Mouse (Mus musculus): Measurements from ENCODE around the gene Adcy9. TPM values are rescaled to one million over a fixed set of nuclear protein-coding genes. Genes with fewer than 3 reads are reported as not detected.

Adcy9 gene
- polyA plus RNA-seq, 1 experiment from 2014 or later: 1.5 TPM

DNA sequence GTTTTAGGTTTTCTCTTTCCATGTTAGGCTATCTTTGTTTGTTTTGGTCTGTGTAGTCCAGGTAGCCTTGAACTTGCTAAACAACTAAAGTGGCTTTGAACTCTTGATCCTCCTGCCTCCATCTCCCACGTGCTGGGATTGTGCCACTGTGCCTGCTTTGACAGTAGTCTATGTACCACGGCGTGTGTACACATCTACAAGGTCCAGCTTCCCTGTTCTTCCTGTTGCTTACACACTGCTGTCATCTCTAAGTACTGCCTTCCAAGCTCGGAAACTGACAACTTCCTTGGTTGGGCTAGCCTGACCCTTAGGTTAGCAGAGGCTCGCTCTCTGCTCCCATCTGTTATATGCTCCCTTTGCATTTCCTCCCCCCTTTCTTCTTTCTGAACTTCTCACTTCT lies 116.7 kb downstream of the Adcy9 start:
- Histone ChIP-seq H3K4me1 (ENCODE audit: control insufficient read depth, insufficient read depth, low read length) (no peaks in the 10 kb centered on the region), H3K27ac (ENCODE audit: low read length) (no peak overlapping the region), H3K4me3 (replicated peaks; ENCODE audit: low read length) (no peak overlapping the region), H3K27me3 (ENCODE audit: control insufficient read depth, insufficient read depth, low read length) (no peaks in the 10 kb centered on the region), H3K36me3 (ENCODE audit: control insufficient read depth, insufficient read depth, low read length) (no peaks in the 10 kb centered on the region), H3K9ac (ENCODE audit: low read length) (no peak overlapping the region), H3K9me3 (replicated peaks; ENCODE audit: control insufficient read depth, low read length) (no peaks in the 10 kb centered on the region), H3K4me2 (ENCODE audit: low read depth, low read length) (no peak overlapping the region)
- 66% methylated on average over 5 of the region's 5 CpGs for WGBS
- no peak for ATAC-seq (ENCODE audit: insufficient read depth, low FRiP score)

DNA sequence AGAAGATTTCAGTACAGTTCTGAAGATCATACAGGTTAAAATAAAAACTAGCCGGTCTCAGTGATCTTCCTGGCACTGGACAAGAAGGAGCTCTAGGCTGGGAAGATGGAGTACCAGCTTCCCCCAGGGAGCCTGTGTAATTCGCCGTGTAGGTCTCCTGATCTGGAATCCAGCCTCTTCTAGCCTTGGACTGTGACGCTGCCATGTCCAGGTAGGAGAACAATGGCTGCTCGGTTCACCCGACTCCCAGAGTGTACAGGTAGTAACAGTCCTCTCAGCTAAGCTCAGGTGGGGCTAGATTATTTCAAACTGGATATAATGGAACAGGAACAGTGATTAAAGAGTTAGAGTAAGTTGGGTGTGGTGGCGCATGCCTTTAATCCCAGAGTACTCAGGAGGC lies 120.0 kb downstream of the Adcy9 start:
- Histone ChIP-seq H3K4me1 (ENCODE audit: control insufficient read depth, insufficient read depth, low read length) (no peaks in the 10 kb centered on the region), H3K27me3 (ENCODE audit: control insufficient read depth, insufficient read depth, low read length) (no peaks in the 10 kb centered on the region), H3K4me2 (ENCODE audit: low read depth, low read length) (no peak overlapping the region), H3K36me3 (ENCODE audit: control insufficient read depth, insufficient read depth, low read length) (no peaks in the 10 kb centered on the region), H3K9ac (ENCODE audit: low read length) (no peak overlapping the region), H3K9me3 (replicated peaks; ENCODE audit: control insufficient read depth, low read length) (no peaks in the 10 kb centered on the region), H3K4me3 (replicated peaks; ENCODE audit: low read length) (no peak overlapping the region), H3K27ac (ENCODE audit: low read length) (no peak overlapping the region)
- no peak for ATAC-seq (ENCODE audit: insufficient read depth, low FRiP score)
- 92% methylated on average over 7 of the region's 7 CpGs for WGBS

DNA sequence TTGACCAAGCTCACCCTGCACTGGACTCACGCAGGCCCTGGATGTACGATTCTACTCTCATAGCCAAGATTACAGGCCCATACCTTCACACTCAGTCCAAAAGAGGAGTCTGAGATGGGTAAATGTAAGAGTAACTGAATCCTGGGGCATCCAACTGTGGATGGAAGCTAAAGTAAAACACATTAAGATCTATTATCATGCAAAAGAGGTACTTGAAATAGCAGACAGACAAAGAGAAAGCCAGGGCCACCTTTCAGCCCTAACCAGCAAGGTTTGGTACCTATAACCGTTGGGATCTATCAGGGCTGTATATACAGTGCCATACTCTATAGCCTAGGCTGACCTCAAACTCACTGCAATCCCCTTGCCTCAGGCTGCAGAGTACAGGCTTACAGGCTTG lies 127.0 kb downstream of the Adcy9 start:
- Histone ChIP-seq H3K4me2 (ENCODE audit: low read depth, low read length) (no peak overlapping the region), H3K27me3 (ENCODE audit: control insufficient read depth, insufficient read depth, low read length) (no peaks in the 10 kb centered on the region), H3K36me3 (ENCODE audit: control insufficient read depth, insufficient read depth, low read length) (no peaks in the 10 kb centered on the region), H3K4me1 (ENCODE audit: control insufficient read depth, insufficient read depth, low read length) (no peaks in the 10 kb centered on the region), H3K27ac (ENCODE audit: low read length) (no peak overlapping the region), H3K9ac (ENCODE audit: low read length) (no peak overlapping the region), H3K9me3 (replicated peaks; ENCODE audit: control insufficient read depth, low read length) (no peaks in the 10 kb centered on the region), H3K4me3 (replicated peaks; ENCODE audit: low read length) (no peak overlapping the region)
- 89% methylated on average over 3 of the region's 3 CpGs for WGBS
- ATAC-seq (ENCODE audit: insufficient read depth, low FRiP score): no peak

DNA sequence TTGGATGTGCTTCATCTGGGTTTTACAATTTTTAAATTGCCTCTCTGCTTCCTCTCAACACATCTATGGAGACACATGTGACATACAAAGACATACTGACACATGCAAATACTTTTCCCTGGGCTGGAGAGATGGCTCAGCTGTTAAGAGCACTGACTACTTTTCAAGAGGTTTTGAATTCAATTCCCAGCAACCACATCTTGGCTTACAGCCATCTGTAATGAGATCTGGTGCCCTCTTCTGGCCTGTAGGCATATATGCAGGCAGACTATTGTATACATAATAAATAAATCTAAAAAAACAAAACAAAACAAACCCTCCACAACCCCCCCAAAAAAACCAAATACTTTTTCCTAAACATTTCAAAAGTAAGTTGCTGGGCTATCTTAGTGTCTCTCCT lies 130.8 kb downstream of the Adcy9 start:
- no peak overlapping the region for H3K9ac ChIP-seq (ENCODE audit: low read length)

DNA sequence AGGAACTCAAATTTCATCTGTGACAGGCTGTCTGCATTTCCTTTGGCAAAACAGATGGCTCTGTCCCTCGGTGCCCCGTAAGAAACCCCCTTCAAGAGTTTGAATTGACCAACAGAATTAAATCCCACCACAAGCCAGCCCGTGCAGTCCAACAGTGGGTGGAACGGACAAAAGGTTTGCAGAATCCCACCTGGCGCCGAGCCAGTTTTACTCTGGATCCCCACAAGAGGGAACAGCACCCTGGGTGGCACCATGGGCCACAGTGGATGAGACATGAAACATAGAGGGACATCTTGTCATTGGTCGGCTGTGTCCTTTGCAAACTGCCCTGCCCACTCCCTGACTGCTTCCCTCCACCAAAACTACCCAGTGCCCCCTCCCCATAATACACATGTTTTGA lies 133.7 kb downstream of the Adcy9 start:
- H3K9me3 ChIP-seq (replicated peaks; ENCODE audit: control insufficient read depth, low read length): no peaks in the 10 kb centered on the region
- no peak overlapping the region for H3K4me2 ChIP-seq (ENCODE audit: low read depth, low read length)
- no peak overlapping the region for H3K4me3 ChIP-seq (replicated peaks; ENCODE audit: low read length)
- no peak for ATAC-seq (ENCODE audit: insufficient read depth, low FRiP score)
- 84% methylated on average over 7 of the region's 7 CpGs for WGBS
- no peak overlapping the region for H3K27ac ChIP-seq (ENCODE audit: low read length)
- H3K4me1 ChIP-seq (ENCODE audit: control insufficient read depth, insufficient read depth, low read length): no peaks in the 10 kb centered on the region
- H3K36me3 ChIP-seq (ENCODE audit: control insufficient read depth, insufficient read depth, low read length): no peaks in the 10 kb centered on the region
- no peak overlapping the region for H3K9ac ChIP-seq (ENCODE audit: low read length)
- H3K27me3 ChIP-seq (ENCODE audit: control insufficient read depth, insufficient read depth, low read length): no peaks in the 10 kb centered on the region

More for the DNA sequence above, 130.8 kb downstream of the Adcy9 start:
- no peak overlapping the region for H3K4me2 ChIP-seq (ENCODE audit: low read depth, low read length)
- ATAC-seq (ENCODE audit: insufficient read depth, low FRiP score): no peak
- H3K27me3 ChIP-seq (ENCODE audit: control insufficient read depth, insufficient read depth, low read length): no peaks in the 10 kb centered on the region
- H3K9me3 ChIP-seq (replicated peaks; ENCODE audit: control insufficient read depth, low read length): no peaks in the 10 kb centered on the region
- H3K36me3 ChIP-seq (ENCODE audit: control insufficient read depth, insufficient read depth, low read length): no peaks in the 10 kb centered on the region
- no peaks in the 10 kb centered on the region for H3K4me1 ChIP-seq (ENCODE audit: control insufficient read depth, insufficient read depth, low read length)
- H3K4me3 ChIP-seq (replicated peaks; ENCODE audit: low read length): no peak overlapping the region
- no peak overlapping the region for H3K27ac ChIP-seq (ENCODE audit: low read length)

DNA sequence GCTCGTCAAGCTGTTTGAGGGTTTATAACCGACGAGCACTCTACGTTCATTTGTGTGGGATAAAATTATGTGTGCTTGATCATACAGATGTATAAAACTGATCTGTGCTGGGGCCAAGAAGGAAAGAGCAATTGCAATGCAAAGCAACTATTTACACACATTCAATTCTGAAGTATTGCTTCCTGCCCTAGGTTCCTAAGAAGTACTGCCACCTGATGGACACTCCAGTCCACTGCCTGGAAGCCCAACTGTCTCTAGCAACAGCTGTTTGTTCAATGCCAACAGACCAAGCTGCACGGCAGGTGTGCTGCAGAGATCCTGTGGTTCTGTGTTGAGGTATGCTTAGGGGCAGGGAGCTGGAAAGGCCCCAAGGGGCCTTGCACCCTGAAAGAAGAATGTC lies 135.0 kb downstream of the Adcy9 start:
- no peak for ATAC-seq (ENCODE audit: insufficient read depth, low FRiP score)
- Histone ChIP-seq H3K36me3 (ENCODE audit: control insufficient read depth, insufficient read depth, low read length) (no peaks in the 10 kb centered on the region), H3K4me3 (replicated peaks; ENCODE audit: low read length) (no peak overlapping the region), H3K4me1 (ENCODE audit: control insufficient read depth, insufficient read depth, low read length) (no peaks in the 10 kb centered on the region), H3K9ac (ENCODE audit: low read length) (no peak overlapping the region), H3K27me3 (ENCODE audit: control insufficient read depth, insufficient read depth, low read length) (no peaks in the 10 kb centered on the region), H3K9me3 (replicated peaks; ENCODE audit: control insufficient read depth, low read length) (no peaks in the 10 kb centered on the region), H3K4me2 (ENCODE audit: low read depth, low read length) (no peak overlapping the region), H3K27ac (ENCODE audit: low read length) (no peak overlapping the region)
- WGBS: 51% methylated on average over 5 of the region's 5 CpGs

DNA sequence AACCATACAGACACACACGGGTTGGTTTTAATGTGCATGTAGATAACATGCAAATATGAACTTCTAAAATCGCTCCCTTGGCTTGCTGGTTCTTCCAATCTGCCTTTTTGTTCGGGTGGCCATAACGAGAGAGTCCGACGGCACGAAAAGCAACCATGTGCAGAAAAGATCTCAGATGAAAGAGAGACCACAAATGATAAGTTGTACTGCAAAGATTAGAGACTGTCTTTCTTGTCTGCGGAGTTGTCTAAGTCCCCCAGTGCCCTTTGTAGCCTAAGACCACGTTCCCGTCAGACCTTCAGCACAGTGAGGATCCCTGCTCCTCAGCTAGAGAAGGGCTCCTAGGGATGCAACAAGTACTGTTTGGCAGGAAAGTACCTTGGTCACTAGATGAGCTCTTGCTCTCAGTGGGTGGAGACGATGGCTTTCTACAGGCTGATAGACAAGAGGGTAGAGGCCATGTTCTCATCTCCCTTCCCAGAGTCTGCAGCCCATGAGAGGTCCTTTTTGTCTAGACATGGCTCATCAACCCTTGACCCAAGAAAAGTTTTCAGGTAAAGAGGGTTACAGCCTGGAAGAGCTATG lies 136.9 kb downstream of the Adcy9 start:
- no peaks in the 10 kb centered on the region for H3K9me3 ChIP-seq (replicated peaks; ENCODE audit: control insufficient read depth, low read length)
- no peaks in the 10 kb centered on the region for H3K27me3 ChIP-seq (ENCODE audit: control insufficient read depth, insufficient read depth, low read length)
- no peak overlapping the region for H3K4me2 ChIP-seq (ENCODE audit: low read depth, low read length)
- 88% methylated on average over 11 of the region's 11 CpGs for WGBS
- H3K9ac ChIP-seq (ENCODE audit: low read length): no peak overlapping the region
- H3K4me3 ChIP-seq (replicated peaks; ENCODE audit: low read length): no peak overlapping the region
- no peaks in the 10 kb centered on the region for H3K36me3 ChIP-seq (ENCODE audit: control insufficient read depth, insufficient read depth, low read length)
- no peak for ATAC-seq (ENCODE audit: insufficient read depth, low FRiP score)
- no peaks in the 10 kb centered on the region for H3K4me1 ChIP-seq (ENCODE audit: control insufficient read depth, insufficient read depth, low read length)
- H3K27ac ChIP-seq (ENCODE audit: low read length): no peak overlapping the region

DNA sequence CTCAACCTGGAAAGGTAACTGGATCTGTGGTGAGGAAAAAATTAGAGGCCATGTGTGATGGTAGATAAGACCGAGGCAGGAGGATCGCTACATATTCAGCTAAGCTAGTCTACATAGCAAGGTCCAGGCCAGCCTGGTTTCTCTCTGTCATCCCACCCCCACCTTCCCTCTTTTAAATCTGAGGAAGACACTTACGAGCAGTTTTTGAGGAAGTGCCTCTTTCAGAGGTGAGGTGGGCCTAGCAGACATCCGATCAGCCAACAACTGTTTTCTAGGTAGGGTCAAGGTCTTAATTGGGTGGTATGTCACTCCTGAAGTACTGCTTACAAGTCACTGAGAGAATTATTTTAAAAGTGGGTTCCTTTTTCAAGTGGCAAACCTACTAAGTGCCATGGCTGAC lies 138.8 kb downstream of the Adcy9 start:
- Histone ChIP-seq H3K9ac (ENCODE audit: low read length) (0 out of 2 replicates have a peak overlapping the region, but pooled peaks have one; percentile 16), H3K27ac (ENCODE audit: low read length) (no peak overlapping the region), H3K36me3 (ENCODE audit: control insufficient read depth, insufficient read depth, low read length) (no peaks in the 10 kb centered on the region), H3K4me2 (ENCODE audit: low read depth, low read length) (no peak overlapping the region), H3K27me3 (ENCODE audit: control insufficient read depth, insufficient read depth, low read length) (no peaks in the 10 kb centered on the region), H3K9me3 (replicated peaks; ENCODE audit: control insufficient read depth, low read length) (no peaks in the 10 kb centered on the region), H3K4me1 (ENCODE audit: control insufficient read depth, insufficient read depth, low read length) (no peaks in the 10 kb centered on the region), H3K4me3 (replicated peaks; ENCODE audit: low read length) (no peak overlapping the region)
- WGBS: 79% methylated on average over 4 of the region's 4 CpGs
- no peak for ATAC-seq (ENCODE audit: insufficient read depth, low FRiP score)

DNA sequence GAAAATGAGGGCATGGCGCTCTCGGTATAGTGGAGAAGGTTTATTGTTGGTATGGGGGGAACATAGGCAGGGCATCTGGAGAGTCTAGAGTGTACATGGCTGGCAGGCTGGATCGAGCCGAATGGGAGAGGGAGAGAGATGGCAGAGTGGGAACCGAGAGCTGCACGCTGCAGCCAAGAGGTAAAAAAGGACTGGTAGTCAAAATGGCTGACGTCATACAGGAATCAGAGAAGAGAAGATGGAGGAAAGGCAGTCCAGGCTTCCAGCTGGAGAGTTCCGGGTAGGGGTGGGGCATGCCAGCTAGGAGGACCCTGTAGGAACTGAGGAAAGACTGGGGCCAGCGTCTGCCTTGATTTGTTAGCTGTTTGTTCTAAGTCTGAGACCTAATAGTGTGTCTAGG lies 139.3 kb downstream of the Adcy9 start:
- no peak overlapping the region for H3K27ac ChIP-seq (ENCODE audit: low read length)
- no peak for ATAC-seq (ENCODE audit: insufficient read depth, low FRiP score)
- no peaks in the 10 kb centered on the region for H3K36me3 ChIP-seq (ENCODE audit: control insufficient read depth, insufficient read depth, low read length)
- 85% methylated on average over 9 of the region's 9 CpGs for WGBS
- H3K9ac ChIP-seq (ENCODE audit: low read length): no peak overlapping the region
- H3K4me3 ChIP-seq (replicated peaks; ENCODE audit: low read length): no peak overlapping the region
- no peaks in the 10 kb centered on the region for H3K4me1 ChIP-seq (ENCODE audit: control insufficient read depth, insufficient read depth, low read length)
- no peak overlapping the region for H3K4me2 ChIP-seq (ENCODE audit: low read depth, low read length)
- H3K9me3 ChIP-seq (replicated peaks; ENCODE audit: control insufficient read depth, low read length): no peaks in the 10 kb centered on the region
- no peaks in the 10 kb centered on the region for H3K27me3 ChIP-seq (ENCODE audit: control insufficient read depth, insufficient read depth, low read length)

DNA sequence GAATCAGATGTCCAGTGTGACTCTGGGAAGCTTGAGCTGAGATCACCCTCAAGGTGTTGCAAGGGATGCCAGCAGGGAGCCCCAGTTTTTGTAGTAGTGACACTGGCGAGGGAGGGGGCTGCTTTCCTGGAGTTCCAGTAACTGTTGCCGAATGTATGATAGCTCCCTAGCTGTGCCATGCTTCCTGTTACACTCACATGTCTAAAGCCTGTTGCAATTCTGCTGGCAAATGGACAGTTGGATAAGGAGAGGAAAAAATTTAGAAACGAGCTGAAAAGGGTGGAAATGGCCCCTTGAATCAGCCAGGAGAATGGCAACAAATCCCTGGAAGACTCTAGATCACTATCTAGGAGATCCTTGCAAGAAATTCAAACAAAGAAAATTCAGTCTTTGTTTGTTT lies 140.7 kb downstream of the Adcy9 start:
- no peaks in the 10 kb centered on the region for H3K27me3 ChIP-seq (ENCODE audit: control insufficient read depth, insufficient read depth, low read length)
- H3K4me3 ChIP-seq (replicated peaks; ENCODE audit: low read length): no peak overlapping the region
- no peak overlapping the region for H3K9ac ChIP-seq (ENCODE audit: low read length)
- no peaks in the 10 kb centered on the region for H3K4me1 ChIP-seq (ENCODE audit: control insufficient read depth, insufficient read depth, low read length)
- no peak overlapping the region for H3K4me2 ChIP-seq (ENCODE audit: low read depth, low read length)
- 59% methylated on average over 3 of the region's 3 CpGs for WGBS
- H3K36me3 ChIP-seq (ENCODE audit: control insufficient read depth, insufficient read depth, low read length): no peaks in the 10 kb centered on the region
- ATAC-seq (ENCODE audit: insufficient read depth, low FRiP score): no peak
- H3K27ac ChIP-seq (ENCODE audit: low read length): no peak overlapping the region
- H3K9me3 ChIP-seq (replicated peaks; ENCODE audit: control insufficient read depth, low read length): no peaks in the 10 kb centered on the region
